Comparison of ENCODE assay signal across 8 mouse cellular contexts in the genomic region with DNA sequence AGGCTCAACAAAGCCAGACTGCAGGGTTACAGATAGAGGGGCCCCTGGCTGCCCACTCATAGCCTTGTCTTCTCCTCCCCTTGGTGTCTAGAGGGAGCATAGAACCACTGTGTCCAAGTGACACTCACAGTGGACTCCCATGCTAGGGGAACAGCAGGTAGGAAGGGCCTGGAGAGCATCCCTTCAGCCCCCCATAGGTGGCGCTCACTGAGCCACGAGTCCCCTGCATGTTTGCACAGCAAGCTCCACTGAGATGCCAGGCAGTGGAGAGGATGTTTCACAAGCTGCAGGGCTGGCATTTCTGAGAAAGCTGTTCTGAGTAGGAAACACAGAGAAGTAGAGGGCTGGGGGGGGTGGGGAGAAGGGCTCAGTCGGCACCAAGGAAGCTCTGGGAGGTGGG. TPM values are rescaled to one million over a fixed set of nuclear protein-coding genes. Genes with fewer than 3 reads are reported as not detected.
A peak's percentile ranks its signal among the peaks of the same experiment; 100 is the strongest.
DNase-seq lines count a peak whose midpoint lies in the region; ATAC-seq and TF ChIP-seq lines count a peak whose summit lies in the region.

No protein-coding gene starts in this region.

- no peak overlapping the region for H3K4me2 ChIP-seq in CH12.LX (ENCODE audit: insufficient read depth, low read depth, poor library complexity, severe bottlenecking)
- H3K4me2 ChIP-seq in heart, embryonic 11.5 days = no peak overlapping the region

- whole genome bisulfite sequencing in heart, embryonic 11.5 days (ENCODE audit: insufficient replicate concordance) = 21% methylated on average over 3 of the region's 3 CpGs

- no peak overlapping the region for H3K4me3 ChIP-seq in CH12.LX (replicated peaks in 1 of 3; ENCODE audit: low read depth in 2 of 3, low read length in 2 of 3, poor library complexity in 1 of 3)
- H3K4me3 ChIP-seq in heart, embryonic 11.5 days (ENCODE audit: low read depth, low read length) = no peak overlapping the region

- dilution Hi-C loops in CH12.LX (cut with MboI; ENCODE audit: extremely low pct_ligation_motif_present, extremely low pct_unique_long_range_greater_than_20kb, low sequenced_read_pairs) = no loop called here

- H3K79me2 ChIP-seq in CH12.LX (replicated peaks; ENCODE audit: control insufficient read depth, extremely low read depth, insufficient read depth, poor library complexity, severe bottlenecking) = no peaks in the 10 kb centered on the region

- no peak for TF ChIP-seq POLR2A in CH12.LX (IDR thresholded peaks at IDR 0.05; ENCODE audit: low read depth, low read length)

- no peak for TF ChIP-seq EP300 in CH12.LX (IDR thresholded peaks at IDR 0.05; ENCODE audit: low read length)

- no peak for ATAC-seq in heart, embryonic 11.5 days (replicated peaks; ENCODE audit: insufficient number of reproducible peaks, low FRiP score, low TSS enrichment)

- H3K27ac ChIP-seq in CH12.LX (ENCODE audit: insufficient read depth, low read depth) = no peak overlapping the region
- H3K27ac ChIP-seq in heart, embryonic 11.5 days (ENCODE audit: low read depth, low read length) = no peak overlapping the region

- no peaks in the 10 kb centered on the region for H3K36me3 ChIP-seq in CH12.LX (replicated peaks in 1 of 2; ENCODE audit: control insufficient read depth in 1 of 2, insufficient read depth in 1 of 2, low read length in 1 of 2)
- H3K36me3 ChIP-seq in heart, embryonic 11.5 days (ENCODE audit: control insufficient read depth, insufficient read depth, low read length) = no peaks in the 10 kb centered on the region

- H3K4me1 ChIP-seq in CH12.LX (ENCODE audit: control insufficient read depth in 1 of 2, insufficient read depth in 2 of 2) = peaks cover 21 to 91% of the 10 kb centered on the region in 2 experiments
- no peaks in the 10 kb centered on the region for H3K4me1 ChIP-seq in heart, embryonic 11.5 days (ENCODE audit: control insufficient read depth, insufficient read depth, low read length)

- peaks cover 2% of the 10 kb centered on the region for H3K9me3 ChIP-seq in CH12.LX (replicated peaks; ENCODE audit: low read length)
- H3K9me3 ChIP-seq in heart, embryonic 11.5 days (replicated peaks; ENCODE audit: control insufficient read depth, low read length) = no peaks in the 10 kb centered on the region

- no peaks in the 10 kb centered on the region for H3K27me3 ChIP-seq in CH12.LX (replicated peaks)
- no peaks in the 10 kb centered on the region for H3K27me3 ChIP-seq in heart, embryonic 11.5 days (ENCODE audit: control insufficient read depth, insufficient read depth, low read length)

- DNase-seq in 3134 (ENCODE audit: extremely low read depth, insufficient read length, low spot score) (peak; percentile 29), CH12.LX (ENCODE audit: extremely low read depth) (peak; percentile 80)
- DNase-seq in c-Kit-positive CD71-negative TER-119-negative erythroid progenitor cells, embryonic 14.5 days (ENCODE audit: low read depth) = peak; percentile 69
- peak; percentile 75 for DNase-seq in layer of hippocampus, adult 11-12 months (ENCODE audit: low spot score)
- peak; percentile 85 for DNase-seq in lung, postnatal 14 days
- DNase-seq in right cerebral cortex, postnatal 10 days (ENCODE audit: low spot score in 2 of 2) = peak; percentile 74 to 75
- peak; percentile 52 to 71 for DNase-seq in urinary bladder, postnatal 4 days (ENCODE audit: low spot score in 2 of 2)

- H3K9ac ChIP-seq in CH12.LX (ENCODE audit: insufficient read depth, low read depth) = no peak overlapping the region
- 0 out of 2 replicates have a peak overlapping the region, but pooled peaks have one; percentile 10 for H3K9ac ChIP-seq in heart, embryonic 11.5 days (ENCODE audit: low read depth, low read length)

- TF ChIP-seq CTCF in CH12.LX (conservative IDR thresholded peaks at IDR 0.05 in 1 of 2, IDR thresholded peaks at IDR 0.05 in 1 of 2; ENCODE audit: low read depth in 2 of 2, low read length in 2 of 2) = peak; percentile 48 to 71; a peak in 3 of 4 replicates

- in situ Hi-C loops in CH12.LX (cut with MboI; ENCODE audit: low pct_ligation_motif_present, low pct_unique_long_range_greater_than_20kb, low sequenced_read_pairs) = no loop called here

- TF ChIP-seq RAD21 in CH12.LX (IDR thresholded peaks at IDR 0.05; ENCODE audit: low read depth, low read length) = peak; percentile 53

TF ChIP-seq in CH12.LX, 34 proteins besides CTCF, POLR2A, EP300 and RAD21:
- TF ChIP-seq CHD2 (IDR thresholded peaks at IDR 0.05; ENCODE audit: low read length) (no peak), NRF1 (IDR thresholded peaks at IDR 0.05; ENCODE audit: low read depth, low read length) (no peak), GABPA (IDR thresholded peaks at IDR 0.05; ENCODE audit: insufficient replicate concordance, low read depth, low read length) (no peak), IRF4 (IDR thresholded peaks at IDR 0.05; ENCODE audit: low read depth, low read length) (no peak), JUN (IDR thresholded peaks at IDR 0.05; ENCODE audit: insufficient read depth, low read depth, low read length) (no peak), ZMIZ1 (IDR thresholded peaks at IDR 0.05; ENCODE audit: low read depth, low read length) (no peak), MYC (IDR thresholded peaks at IDR 0.05; ENCODE audit: low read depth, low read length) (0 out of 2 replicates have a peak, but pooled peaks have one; percentile 47), MAZ (IDR thresholded peaks at IDR 0.05; ENCODE audit: low read depth, low read length) (no peak), NELFE (IDR thresholded peaks at IDR 0.05; ENCODE audit: low read depth, low read length) (no peak), SMC3 (IDR thresholded peaks at IDR 0.05; ENCODE audit: low read depth, low read length) (peak; percentile 53), USF1 (IDR thresholded peaks at IDR 0.05; ENCODE audit: low read depth, low read length) (no peak)
TF ChIP-seq in CH12.LX: peak in this region for 2.

RNA-seq across cellular contexts. Expression of gene Ap1m1, which starts 32.5 kb away (rescaled TPM):
- total RNA-seq in CH12.LX (2012; rRNA removed) (30.3 and 31.4 TPM in 2 replicates), CH12.LX (2014; rRNA removed) (15.6 and 20.1 TPM in 2 replicates)
- polyA plus RNA-seq in CH12.LX (2012; ENCODE audit: insufficient read length, low read depth) = 80.0 and 86.1 TPM in 2 replicates
- polyA plus RNA-seq in heart, embryonic 11.5 days (2014; fragmentation: Nextera tagmentation; extraction: Ambion mirVana) = 110 and 112 TPM in 2 replicates

RNA-seq across cellular contexts. Expression of gene Gm10282, which starts 32.7 kb away (rescaled TPM):
- total RNA-seq in CH12.LX (2012; rRNA removed) (16.4 and 18.3 TPM in 2 replicates), CH12.LX (2014; rRNA removed) (76.4 and 77.7 TPM in 2 replicates)
- polyA plus RNA-seq in CH12.LX (2012; ENCODE audit: insufficient read length, low read depth) = 125 and 176 TPM in 2 replicates
- 22.5 and 25.2 TPM in 2 replicates for polyA plus RNA-seq in heart, embryonic 11.5 days (2014; fragmentation: Nextera tagmentation; extraction: Ambion mirVana)

RNA-seq across cellular contexts. Expression of gene Klf2, which starts 46.5 kb away (rescaled TPM):
- total RNA-seq in CH12.LX (2012; rRNA removed) (not detected in 2 replicates), CH12.LX (2014; rRNA removed) (0.12 and 0.16 TPM in 2 replicates)
- polyA plus RNA-seq in CH12.LX (2012; ENCODE audit: insufficient read length, low read depth) = 0.74 and 1.4 TPM in 2 replicates
- 16.7 and 17.7 TPM in 2 replicates for polyA plus RNA-seq in heart, embryonic 11.5 days (2014; fragmentation: Nextera tagmentation; extraction: Ambion mirVana)

RNA-seq across cellular contexts. Expression of gene Fam32a, which starts 52.8 kb away (rescaled TPM):
- total RNA-seq in CH12.LX (2012; rRNA removed) (33.1 and 38.1 TPM in 2 replicates), CH12.LX (2014; rRNA removed) (34.6 and 38.0 TPM in 2 replicates)
- 43.0 and 43.8 TPM in 2 replicates for polyA plus RNA-seq in CH12.LX (2012; ENCODE audit: insufficient read length, low read depth)
- polyA plus RNA-seq in heart, embryonic 11.5 days (2014; fragmentation: Nextera tagmentation; extraction: Ambion mirVana) = 44.7 and 45.1 TPM in 2 replicates

RNA-seq across cellular contexts. Expression of gene Gm11034, which starts 58.9 kb away (rescaled TPM):
- total RNA-seq in CH12.LX (2012; rRNA removed) (not detected in 2 replicates), CH12.LX (2014; rRNA removed) (not detected in 2 replicates)
- not detected in 2 replicates for polyA plus RNA-seq in CH12.LX (2012; ENCODE audit: insufficient read length, low read depth)
- polyA plus RNA-seq in heart, embryonic 11.5 days (2014; fragmentation: Nextera tagmentation; extraction: Ambion mirVana) = not detected in 2 replicates

Comparison
In these comparisons a context has a peak if more than half of its experiments do, and no peak if none do; other contexts are left out.
1. DNase-seq: peak in every context shown above with its lines; median percentile 85 in lung, postnatal 14 days; 80 in CH12.LX; 75 in layer of hippocampus, adult 11-12 months; 74 in right cerebral cortex, postnatal 10 days; 69 in c-Kit-positive CD71-negative TER-119-negative erythroid progenitor cells, embryonic 14.5 days; 62 in urinary bladder, postnatal 4 days; 29 in 3134.